Mouse (Mus musculus) frontal cortex, postnatal 25 days (tissue): ENCODE data around the gene Gabrg3.

Source experiments
- DNase-seq, 2 experiments: peaks; one replicate each; pipeline ENCODE4 v3.0.0; 2022; ENCODE audit warnings: low spot score in 2 of 2

The Gabrg3 gene

GRCm38 (mm10) chr7:57071435-57072160 lies 315.4 kb downstream of the Gabrg3 start:
- DNase-seq: no peak

GRCm38 (mm10) chr7:57065398-57065797 lies 321.6 kb downstream of the Gabrg3 start:
- DNase-seq: no peak

- no peak for DNase-seq
Measured at GRCm38 (mm10) chr7:57050906-57051635, 335.9 kb downstream of the Gabrg3 start.

GRCm38 (mm10) chr7:57037861-57038421 lies 349.0 kb downstream of the Gabrg3 start:
- DNase-seq: no peak

DNA sequence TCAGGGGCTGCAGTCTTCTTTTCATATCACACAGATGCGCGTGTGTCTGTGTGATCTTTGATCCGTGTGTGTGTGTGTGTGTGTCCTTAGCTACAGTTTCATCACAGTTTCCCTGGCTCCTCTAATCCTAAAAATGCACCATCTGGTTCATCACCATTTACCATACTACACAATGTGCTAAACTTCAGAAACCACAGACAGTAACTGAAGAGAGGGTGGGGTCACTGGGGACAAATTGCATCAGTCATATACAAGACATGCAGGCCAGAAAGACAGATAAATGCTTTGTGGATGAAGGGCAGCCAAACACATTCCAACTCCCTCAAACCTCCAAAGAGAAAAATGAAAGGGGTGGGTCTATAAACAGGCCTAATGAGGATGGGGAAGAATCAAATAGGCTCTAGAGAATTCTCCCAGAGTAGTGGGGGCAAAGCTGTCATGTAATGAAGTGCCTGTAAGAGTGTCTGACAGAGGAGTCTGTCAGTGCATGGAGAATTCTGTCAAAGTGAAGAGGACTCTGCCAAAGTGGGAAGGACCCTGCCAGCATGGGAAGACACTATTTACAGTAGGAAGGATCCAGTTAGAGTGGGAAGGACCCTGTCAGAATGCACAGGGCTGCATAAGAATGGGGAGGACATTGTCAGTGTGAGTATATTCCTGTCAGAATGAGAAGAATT lies 386.3 kb downstream of the Gabrg3 start:
- DNase-seq: no peak

- no peak for DNase-seq
Measured at GRCm38 (mm10) chr7:56997713-56998624, 389.0 kb downstream of the Gabrg3 start.

- DNase-seq: no peak
Measured at GRCm38 (mm10) chr7:56946398-56946797, 440.6 kb downstream of the Gabrg3 start.

GRCm38 (mm10) chr7:56941606-56942005 lies 445.4 kb downstream of the Gabrg3 start:
- DNase-seq: no peak

- no peak for DNase-seq
Measured at GRCm38 (mm10) chr7:56938020-56938419, 449.0 kb downstream of the Gabrg3 start.

DNA sequence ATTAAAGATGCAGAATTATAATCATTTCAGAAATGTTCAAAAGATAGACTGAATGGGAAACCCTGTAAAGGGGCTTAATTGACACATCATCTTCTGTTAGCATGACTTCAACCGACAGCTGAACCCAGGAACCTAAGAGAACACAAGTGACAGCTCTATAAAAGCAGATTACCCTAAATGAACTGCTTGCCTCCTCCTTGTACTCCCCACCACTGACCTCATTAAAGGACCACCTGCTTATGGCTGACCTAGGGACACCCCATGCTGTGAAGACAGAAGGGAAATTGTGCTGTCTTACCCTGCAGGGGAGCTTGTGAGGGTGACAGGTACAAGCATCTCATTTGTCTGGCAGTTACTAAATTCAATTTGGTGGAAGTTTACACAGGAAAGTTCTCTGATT lies 467.5 kb downstream of the Gabrg3 start:
- DNase-seq: no peak

GRCm38 (mm10) chr7:56914862-56915261 lies 472.1 kb downstream of the Gabrg3 start:
- no peak for DNase-seq

GRCm38 (mm10) chr7:56899762-56900161 lies 487.2 kb downstream of the Gabrg3 start:
- DNase-seq: no peak

DNA sequence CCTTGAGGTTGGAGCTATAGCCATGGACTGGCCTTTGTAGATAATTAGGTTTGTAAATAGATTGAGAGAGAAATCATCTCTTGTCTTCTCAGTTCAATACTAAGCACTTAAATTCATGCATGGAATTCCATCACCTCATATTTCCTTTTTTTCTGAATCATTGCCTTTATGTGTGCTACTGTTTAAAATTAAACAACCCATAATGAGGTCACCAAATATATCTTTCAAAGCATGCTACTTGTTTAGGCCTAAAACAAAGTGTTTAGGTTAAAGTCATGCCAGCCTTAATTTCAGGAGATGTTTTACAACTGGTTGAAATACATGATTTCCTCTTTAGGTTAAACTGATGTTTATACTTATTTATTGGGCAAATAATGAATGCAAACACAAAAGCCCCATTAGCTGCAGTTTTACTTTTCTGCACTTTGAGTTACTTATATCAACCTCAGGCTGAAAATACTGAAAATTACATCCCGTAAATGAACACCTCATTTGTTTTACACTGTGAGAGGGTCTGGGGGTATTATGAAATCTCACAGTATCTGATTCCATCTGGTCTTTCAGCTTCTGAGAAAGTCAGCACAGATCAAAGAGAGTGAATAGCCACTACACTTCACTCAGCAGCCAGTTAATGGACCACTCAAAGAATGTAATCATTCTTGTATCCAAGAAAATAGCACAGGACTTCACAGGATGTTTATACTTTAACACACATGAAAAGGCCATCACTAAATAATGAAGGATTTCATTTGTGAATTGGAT lies 519.5 kb downstream of the Gabrg3 start:
- DNase-seq: no peak

DNA sequence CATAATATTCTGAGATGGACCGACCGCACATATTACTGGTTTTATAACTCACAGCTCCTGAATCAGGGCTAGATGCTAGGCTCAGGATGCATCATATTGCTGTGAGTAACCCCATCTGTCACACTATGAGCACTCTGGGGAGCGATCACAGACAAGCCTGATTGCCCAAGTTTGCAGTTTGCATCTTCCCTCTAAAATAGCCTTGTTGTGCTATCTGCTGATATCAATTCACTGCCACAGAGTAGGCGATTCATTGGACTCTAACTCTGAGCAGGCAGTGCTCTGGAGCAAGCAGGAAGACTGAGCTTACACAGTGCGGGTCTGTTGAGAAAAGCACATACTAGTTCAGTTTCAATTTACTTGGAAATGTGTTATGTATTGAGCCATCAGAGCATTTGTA lies 543.4 kb downstream of the Gabrg3 start:
- no peak for DNase-seq

DNA sequence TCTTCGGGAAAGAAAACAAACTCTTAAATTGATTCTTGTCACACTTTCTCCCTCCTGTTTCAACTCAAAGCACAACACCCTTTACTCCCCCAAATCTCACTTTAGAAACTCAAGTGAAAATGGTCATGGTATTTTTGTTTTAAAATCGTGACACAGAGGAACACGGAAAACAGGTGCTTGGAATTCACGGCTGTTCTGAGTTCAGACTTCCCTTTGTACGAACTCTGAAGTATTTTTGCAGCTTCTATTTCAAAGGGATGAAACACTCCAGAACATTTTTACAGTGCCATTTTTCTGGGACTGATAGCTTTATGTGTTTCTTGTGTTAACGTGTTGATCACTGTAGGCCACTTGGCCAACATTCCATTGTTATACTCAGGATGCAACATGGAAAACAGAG lies 561.5 kb downstream of the Gabrg3 start:
- no peak for DNase-seq

- no peak for DNase-seq
Measured at GRCm38 (mm10) chr7:56801841-56802240, 585.1 kb downstream of the Gabrg3 start.

- DNase-seq: no peak
Measured at GRCm38 (mm10) chr7:56779122-56779521, 607.9 kb downstream of the Gabrg3 start.

- DNase-seq: no peak
Measured at GRCm38 (mm10) chr7:56768216-56768615, 618.8 kb downstream of the Gabrg3 start.

DNA sequence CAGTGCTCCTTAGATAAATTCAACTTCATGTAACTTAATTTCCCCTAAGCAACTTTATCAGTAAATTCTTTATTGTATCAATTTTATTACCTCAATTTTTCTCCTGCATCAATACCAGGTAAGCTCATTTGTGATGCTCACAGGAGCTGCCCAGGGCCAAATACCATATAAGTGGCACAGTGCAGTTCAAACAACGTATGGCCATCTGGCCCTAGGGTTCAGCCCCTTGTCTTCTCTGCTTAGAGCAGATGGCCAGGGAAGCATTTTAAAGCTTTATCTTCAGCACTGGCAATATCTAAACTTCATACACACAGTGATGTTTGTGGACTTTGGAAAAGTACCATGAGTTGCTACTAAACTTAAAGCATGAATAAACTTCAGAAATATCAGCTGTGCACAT lies 619.2 kb downstream of the Gabrg3 start:
- DNase-seq: no peak

GRCm38 (mm10) chr7:56765612-56766445 lies 621.2 kb downstream of the Gabrg3 start:
- no peak for DNase-seq
